Mouse (Mus musculus): ENCODE data around the gene Lipo2.
"Not testable (repeated sequence)": the region's sequence is repeated elsewhere in the genome, so short reads cannot be mapped to it uniquely, and the experiment has no call there.

DNA sequence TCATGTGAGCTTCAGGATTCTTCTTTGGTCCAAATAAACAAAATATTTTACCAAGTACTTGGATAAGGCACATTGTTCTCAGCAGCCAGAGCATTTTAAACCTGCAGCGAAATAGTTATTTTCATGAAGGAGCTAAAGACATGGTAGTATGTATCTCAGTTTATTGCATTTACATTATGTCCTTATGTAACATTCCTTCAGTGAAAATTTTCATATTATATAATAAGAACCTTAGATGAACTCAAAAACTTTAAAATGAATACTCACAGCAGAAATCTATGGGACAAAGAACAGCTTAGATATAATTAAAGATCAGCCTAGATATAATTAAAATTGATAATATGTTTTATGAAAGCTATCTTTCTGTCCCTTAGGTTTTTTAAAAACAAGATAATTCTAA lies at the start of gene Lipo2:
- not testable (repeated sequence) for TF ChIP-seq CTCF (IDR thresholded peaks at IDR 0.05; ENCODE audit: borderline replicate concordance, insufficient read depth, low read depth, low read length); POLR2A (IDR thresholded peaks at IDR 0.05; ENCODE audit: borderline replicate concordance, insufficient read depth, low read length)

Data from cerebellum, adult 2 months (tissue).